Mouse (Mus musculus): Measurements from ENCODE around the gene Barx2.

DNA sequence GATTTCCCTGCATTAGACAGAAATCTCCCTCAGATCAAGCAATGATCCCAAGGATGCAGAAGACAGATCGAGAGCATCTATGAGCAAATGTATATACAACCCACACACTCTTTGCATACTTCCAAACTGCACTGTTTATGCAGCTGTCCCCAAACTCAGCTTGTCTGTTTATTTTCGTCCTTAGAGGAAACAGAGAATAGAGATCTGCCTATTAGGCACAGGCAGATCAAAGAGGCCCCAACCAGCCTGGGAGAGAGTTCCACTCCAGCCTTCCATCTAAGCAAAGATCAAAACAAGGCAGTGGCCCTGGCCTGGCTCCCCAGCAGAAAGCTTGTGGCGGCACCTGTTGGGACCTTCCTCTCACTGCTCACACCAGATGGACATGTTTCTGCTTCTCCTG lies 27.0 kb downstream of the Barx2 start:
- no peak for TF ChIP-seq POLR2A (IDR thresholded peaks at IDR 0.05; ENCODE audit: control insufficient read depth, low read depth, low read length)
- no peak for TF ChIP-seq CTCF (IDR thresholded peaks at IDR 0.05; ENCODE audit: control insufficient read depth, insufficient read depth, insufficient replicate concordance, low read depth, low read length)
